ENCODE assay signal across 26 mouse cellular contexts in genomic region chr8:86560688-86561065, GRCm38 (mm10). TPM values are rescaled to one million over a fixed set of nuclear protein-coding genes. Genes with fewer than 3 reads are reported as not detected.
DNase-seq lines count a peak whose midpoint lies in the region; ATAC-seq and TF ChIP-seq lines count a peak whose summit lies in the region.
"Had no signal": no experiment of that assay in that cellular context is flagged by ENCODE, and none has a peak within 500 bp of the region (broad histone marks: within the 10 kb centered on the region; RNA-seq: fewer than 3 reads in every experiment).

No protein-coding gene starts in this region.

- no peak overlapping the region for H3K9ac ChIP-seq in midbrain, embryonic 11.5 days (ENCODE audit: low read length)
- H3K9ac ChIP-seq in midbrain, embryonic 14.5 days (replicated peaks; ENCODE audit: low read length) = no peak overlapping the region
- H3K9ac ChIP-seq: embryonic facial prominence, embryonic 12.5 days; forebrain, embryonic 12.5 days had no signal

- peaks cover 4% of the 10 kb centered on the region; the same call in 1 of the 2 replicates for H3K4me1 ChIP-seq in midbrain, embryonic 11.5 days (ENCODE audit: control insufficient read depth, insufficient read depth, low read length)
- H3K4me1 ChIP-seq in midbrain, embryonic 14.5 days (ENCODE audit: control insufficient read depth, insufficient read depth, low read length) = no peaks in the 10 kb centered on the region
- H3K4me1 ChIP-seq in E14TG2a.4 (replicated peaks; ENCODE audit: low read depth, low read length) = peaks cover 30% of the 10 kb centered on the region
- H3K4me1 ChIP-seq: embryonic facial prominence, embryonic 10.5 days; embryonic facial prominence, embryonic 12.5 days had no signal

- H3K4me2 ChIP-seq in midbrain, embryonic 11.5 days = no peak overlapping the region
- no peak overlapping the region for H3K4me2 ChIP-seq in midbrain, embryonic 14.5 days (ENCODE audit: low read length)
- H3K4me2 ChIP-seq: embryonic facial prominence, embryonic 12.5 days; forebrain, embryonic 12.5 days had no signal

- DNase-seq in heart, adult 11 months = peak; percentile 64
- no peak for DNase-seq in heart, postnatal 25 days (ENCODE audit: low spot score)
- DNase-seq in midbrain, embryonic 11.5 days (ENCODE audit: low spot score, missing footprints) = peak; percentile 53
- no peak for DNase-seq in midbrain, embryonic 14.5 days
- peak; percentile 32 for DNase-seq in R1 (ENCODE audit: low read depth, low spot score)
- DNase-seq in urinary bladder, postnatal 14 days (ENCODE audit: low spot score) = no peak
- no peak for DNase-seq in thymus, postnatal 0 days (ENCODE audit: low spot score)
- DNase-seq: adrenal gland, adult 2 months; adrenal gland, postnatal 10 days; adrenal gland, postnatal 25 days; B cell, adult 2 months; cerebellum, adult 11 months; cerebellum, adult 8-10 months; cerebellum, adult 9-11 months; cerebellum, postnatal 14 days; cerebellum, postnatal 36 days; embryo, embryonic 11 days had no signal

- H3K36me3 ChIP-seq in midbrain, embryonic 11.5 days (ENCODE audit: control insufficient read depth, insufficient read depth, low read length) = no peaks in the 10 kb centered on the region
- H3K36me3 ChIP-seq in midbrain, embryonic 14.5 days (ENCODE audit: control insufficient read depth, insufficient read depth, low read length) = no peaks in the 10 kb centered on the region
- no peaks in the 10 kb centered on the region for H3K36me3 ChIP-seq in E14TG2a.4 (ENCODE audit: insufficient read depth, low read length)
- H3K36me3 ChIP-seq: embryonic facial prominence, embryonic 10.5 days; embryonic facial prominence, embryonic 12.5 days; forebrain, embryonic 12.5 days had no signal

- no peak overlapping the region for H3K4me3 ChIP-seq in midbrain, embryonic 11.5 days (ENCODE audit: low read depth, low read length)
- no peak overlapping the region for H3K4me3 ChIP-seq in midbrain, embryonic 14.5 days (replicated peaks; ENCODE audit: low read depth, low read length)
- H3K4me3 ChIP-seq in E14TG2a.4 (replicated peaks; ENCODE audit: low read length) = peak overlapping the region; percentile 13; the same call in 1 of the 2 replicates
- H3K4me3 ChIP-seq: embryonic facial prominence, embryonic 10.5 days; embryonic facial prominence, embryonic 12.5 days; forebrain, embryonic 12.5 days had no signal

- H3K27me3 ChIP-seq in midbrain, embryonic 11.5 days (ENCODE audit: control insufficient read depth, insufficient read depth, low read length) = no peaks in the 10 kb centered on the region
- H3K27me3 ChIP-seq in midbrain, embryonic 14.5 days (ENCODE audit: control insufficient read depth, insufficient read depth, low read length) = no peaks in the 10 kb centered on the region
- peaks cover 12% of the 10 kb centered on the region; the same call in 1 of the 2 replicates for H3K27me3 ChIP-seq in E14TG2a.4 (ENCODE audit: insufficient read depth, low read length)
- H3K27me3 ChIP-seq: embryonic facial prominence, embryonic 12.5 days; forebrain, embryonic 12.5 days; Patski had no signal

- no peak for ATAC-seq in midbrain, embryonic 11.5 days (ENCODE audit: low FRiP score)
- no peak for ATAC-seq in midbrain, embryonic 14.5 days (ENCODE audit: low FRiP score, low TSS enrichment)
- ATAC-seq: CD4-positive, CD25-positive, alpha-beta regulatory T cell, adult 4 months; Patski had no signal

- H3K9me3 ChIP-seq in midbrain, embryonic 11.5 days (ENCODE audit: control insufficient read depth, low read length) = no peaks in the 10 kb centered on the region
- no peaks in the 10 kb centered on the region for H3K9me3 ChIP-seq in midbrain, embryonic 14.5 days (ENCODE audit: control insufficient read depth, low read length)
- no peaks in the 10 kb centered on the region for H3K9me3 ChIP-seq in E14TG2a.4 (ENCODE audit: low read length)
- H3K9me3 ChIP-seq: embryonic facial prominence, embryonic 10.5 days; embryonic facial prominence, embryonic 12.5 days; forebrain, embryonic 12.5 days had no signal

- WGBS in midbrain, embryonic 11.5 days = 90% methylated on average over 10 of the region's 10 CpGs
- 92% methylated on average over 10 of the region's 10 CpGs for WGBS in midbrain, embryonic 14.5 days

- TF ChIP-seq CTCF in E14TG2a.4 (conservative IDR thresholded peaks at IDR 0.05; ENCODE audit: low read length) = no peak

- intact Hi-C loops in heart, postnatal 25 days (cut with DNase I) = no loop called here

- no peak overlapping the region for H3K27ac ChIP-seq in midbrain, embryonic 11.5 days (ENCODE audit: low read depth, low read length)
- H3K27ac ChIP-seq in midbrain, embryonic 14.5 days (replicated peaks; ENCODE audit: low read depth, low read length) = no peak overlapping the region
- H3K27ac ChIP-seq: embryonic facial prominence, embryonic 10.5 days; embryonic facial prominence, embryonic 12.5 days had no signal

RNA-seq across cellular contexts. Expression of gene Abcc12, which starts 19.8 kb away (rescaled TPM):
- total RNA-seq in heart, postnatal 25 days (2021) = not detected
- 0.04 and 0.05 TPM in 2 replicates for polyA plus RNA-seq in midbrain, embryonic 11.5 days (2014; fragmentation: Nextera tagmentation; extraction: Ambion mirVana)
- 0.13 and 0.18 TPM in 2 replicates for polyA plus RNA-seq in midbrain, embryonic 14.5 days (2014; fragmentation: Nextera tagmentation; extraction: Ambion mirVana)
- polyA plus RNA-seq in thymus, postnatal 0 days (2015; fragmentation: Nextera tagmentation; extraction: Ambion mirVana) = 0.09 and 0.10 TPM in 2 replicates
- total RNA-seq: adrenal gland, adult 2 months; adrenal gland, postnatal 25 days; CH12.LX; common myeloid progenitor, adult 5-6 weeks; MEL had no signal
- polyA plus RNA-seq: CD4-positive, CD25-positive, alpha-beta regulatory T cell, adult 4 months; embryonic facial prominence, embryonic 10.5 days; forebrain, embryonic 12.5 days had no signal

Comparison
In these comparisons a context has a peak if more than half of its experiments do, and no peak if none do; other contexts are left out.
1. DNase-seq: peak in heart, adult 11 months (single experiment), midbrain, embryonic 11.5 days (single experiment) and R1 (single experiment); none in heart, postnatal 25 days (single experiment), midbrain, embryonic 14.5 days (single experiment), urinary bladder, postnatal 14 days (single experiment) and thymus, postnatal 0 days (single experiment).